Mouse (Mus musculus) liver, embryonic 14.5 days (tissue): ENCODE measurements around the gene Tmbim1.

Experiments
- CTCF ChIP-seq: IDR thresholded peaks from 2 replicates; pipeline ENCODE4 v1.5.1; 2016; ENCODE audit warnings: antibody characterized with exemption, low read depth, control low read depth
- EP300 ChIP-seq: IDR thresholded peaks from 2 replicates; pipeline ENCODE4 v1.6.1; 2016; ENCODE audit warnings: antibody characterized with exemption, low read depth

- no peak for TF ChIP-seq CTCF
- TF ChIP-seq EP300 = no peak
Measured at GRCm38 (mm10) chr1:74304946-74305345, 476 bp downstream of the Tmbim1 start.
